Mouse (Mus musculus) right cerebral cortex, adult 18-20 months (tissue): ENCODE data around the gene Bcl9l.

Experiments used
- DNase-seq: peaks from one replicate; pipeline ENCODE4 v3.0.0; 2022; ENCODE audit warnings: mixed read lengths

The Bcl9l gene

DNA sequence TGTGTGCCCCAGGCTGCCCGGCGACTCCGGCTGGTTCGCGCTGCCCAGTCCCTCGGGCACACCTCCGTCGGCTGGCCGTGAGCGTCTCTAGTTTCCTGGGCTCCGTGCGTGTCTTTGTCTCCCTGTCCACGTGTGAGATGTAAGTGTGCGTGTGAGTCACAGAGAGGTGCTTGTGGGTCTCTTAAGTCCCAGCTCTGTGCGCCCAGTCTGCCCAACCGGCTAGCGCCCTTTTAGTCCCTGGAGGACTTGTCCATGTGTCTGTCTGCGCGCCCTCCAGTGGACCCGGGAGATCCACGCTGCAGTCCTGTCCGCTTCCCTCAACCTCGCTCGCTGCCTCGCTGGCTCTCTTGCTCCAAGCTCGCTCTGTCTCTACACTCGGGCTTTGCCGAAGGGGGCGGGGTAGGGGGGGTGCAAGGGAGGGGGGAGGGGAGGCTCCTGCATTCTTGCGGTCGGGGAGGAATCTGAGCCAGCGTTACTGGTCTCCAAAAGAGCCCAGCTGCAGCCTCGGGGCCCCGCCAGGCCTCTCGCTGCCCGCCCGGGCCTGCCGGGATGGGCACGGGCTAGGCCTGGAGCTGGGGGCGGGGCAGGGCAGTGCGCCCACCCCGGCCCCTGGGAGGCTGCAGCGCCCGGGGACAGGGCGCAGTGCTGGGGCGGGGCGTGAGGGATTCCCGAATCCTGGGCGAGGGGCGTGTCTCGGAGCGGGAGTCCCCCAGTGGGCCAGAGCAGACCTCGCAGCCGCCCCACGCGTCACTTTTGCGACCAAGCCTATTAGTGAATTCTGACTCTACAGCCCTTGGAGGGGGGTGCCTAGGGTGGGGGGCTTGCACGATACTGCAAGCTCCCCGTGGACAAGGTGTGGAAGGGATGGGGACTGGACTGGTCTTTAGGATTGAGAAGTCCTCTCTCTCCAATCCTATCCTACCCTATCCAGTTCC lies 16.1 kb downstream of the Bcl9l start:
- DNase-seq, result no peak

DNA sequence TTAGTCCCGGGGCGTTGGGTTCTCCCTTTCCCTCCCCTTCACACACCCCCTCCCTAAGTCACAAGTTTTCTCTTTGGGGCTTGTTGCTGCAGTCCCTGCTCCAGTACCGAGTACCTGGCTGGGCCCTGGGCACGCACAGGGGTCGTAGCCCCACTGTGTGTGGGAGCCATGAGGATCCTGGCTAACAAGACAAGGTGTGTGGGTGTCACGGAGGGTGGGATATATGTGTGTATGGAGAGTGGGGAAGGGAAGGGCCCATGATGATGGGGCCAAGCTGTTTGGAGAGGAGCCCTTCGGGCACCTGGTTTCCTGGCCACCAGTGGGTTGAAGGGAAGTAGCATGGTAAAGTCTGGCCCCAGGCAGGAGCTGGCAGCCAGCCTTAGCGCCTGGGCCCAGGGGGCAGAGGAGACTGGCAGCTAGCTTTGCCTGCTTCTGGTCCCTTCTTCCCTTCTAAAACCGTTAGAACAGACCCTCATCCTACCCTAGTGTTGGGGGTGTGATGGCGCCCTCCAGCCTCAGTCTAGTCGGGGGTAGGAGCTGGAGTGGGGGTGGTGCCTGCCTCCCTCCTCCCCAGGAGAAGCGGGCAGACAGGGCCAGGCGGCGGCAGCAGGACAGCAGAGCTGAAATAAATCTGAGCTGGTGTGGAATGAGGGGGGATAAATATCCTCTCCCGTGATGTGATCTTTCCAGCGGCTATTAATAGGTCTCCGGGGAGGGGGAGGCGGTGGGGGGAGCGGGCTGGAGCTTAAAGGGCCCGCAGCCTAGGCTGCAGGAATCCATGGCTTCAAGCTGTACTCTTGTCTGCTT lies 16.9 kb downstream of the Bcl9l start:
- DNase-seq, result no peak

DNA sequence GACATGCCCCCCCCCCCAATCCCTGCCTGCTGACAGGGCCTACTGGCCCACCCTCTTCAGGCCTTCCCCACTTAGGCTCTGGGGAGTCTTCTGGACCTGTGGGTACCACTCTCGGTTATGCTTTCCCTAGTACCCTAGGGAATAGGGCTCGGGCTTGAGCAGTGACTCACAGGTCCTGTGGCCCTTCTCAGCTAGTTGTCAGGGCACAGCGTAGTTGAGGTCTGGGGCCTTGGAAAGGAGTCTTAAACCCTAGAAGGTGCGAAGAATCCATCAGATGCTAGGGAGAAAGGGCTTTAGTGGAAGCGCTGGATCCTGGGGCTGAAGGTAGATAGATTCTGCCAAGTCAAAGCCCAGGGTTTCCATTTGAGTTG lies 17.5 kb downstream of the Bcl9l start:
- no peak for DNase-seq

DNA sequence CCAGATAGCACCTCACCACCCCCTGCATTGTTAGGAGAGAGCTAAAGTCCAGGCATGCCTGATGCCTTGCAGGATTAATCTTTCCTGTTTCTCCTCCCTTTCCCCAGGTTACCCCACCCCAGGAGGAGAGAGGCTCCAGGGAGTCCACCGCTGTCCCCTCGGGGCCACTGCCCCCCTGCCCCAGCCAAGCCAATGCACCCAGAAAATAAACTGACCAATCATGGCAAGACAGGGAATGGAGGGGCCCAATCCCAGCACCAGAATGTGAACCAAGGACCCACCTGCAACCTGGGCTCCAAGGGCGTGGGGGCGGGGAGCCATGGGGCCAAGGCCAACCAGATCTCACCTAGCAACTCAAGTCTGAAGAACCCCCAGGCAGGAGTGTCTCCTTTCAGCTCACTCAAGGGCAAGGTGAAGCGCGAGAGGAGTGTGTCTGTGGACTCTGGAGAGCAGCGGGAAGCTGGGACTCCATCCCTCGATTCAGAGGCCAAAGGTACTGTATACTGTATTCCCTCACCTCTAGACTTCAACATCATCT lies 18.1 kb downstream of the Bcl9l start:
- no peak for DNase-seq

DNA sequence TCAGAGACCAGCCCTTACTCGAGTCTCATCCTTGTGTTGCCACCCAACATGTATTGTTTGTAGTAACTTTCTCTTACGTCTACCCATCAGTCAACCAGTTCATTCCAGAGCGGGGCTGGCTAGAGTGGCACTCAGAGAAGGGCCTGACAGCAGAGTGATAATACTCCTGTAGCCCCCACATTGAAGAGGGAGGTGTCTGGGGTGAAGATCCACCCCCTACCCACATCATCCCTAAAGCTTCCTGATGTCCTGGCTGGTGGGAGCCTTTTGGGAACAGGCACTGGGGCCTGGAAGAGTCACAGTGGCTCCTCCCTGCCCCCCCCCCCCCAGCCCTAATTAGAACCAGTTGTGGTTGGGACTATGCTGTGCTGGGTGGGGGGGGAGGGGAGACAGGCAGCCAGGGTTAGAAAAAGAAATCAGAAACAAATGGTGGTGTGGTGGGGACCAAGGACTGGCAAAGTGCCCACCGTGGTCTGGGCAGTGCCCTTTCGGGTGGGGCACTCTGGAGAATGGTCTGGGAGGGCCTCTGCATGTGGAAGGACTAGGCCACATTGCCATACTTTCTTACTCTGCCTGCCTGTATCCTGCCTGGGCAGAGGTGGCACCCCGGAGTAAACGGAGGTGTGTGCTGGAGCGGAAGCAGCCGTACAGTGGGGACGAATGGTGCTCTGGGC lies 18.7 kb downstream of the Bcl9l start:
- DNase-seq, result no peak

DNA sequence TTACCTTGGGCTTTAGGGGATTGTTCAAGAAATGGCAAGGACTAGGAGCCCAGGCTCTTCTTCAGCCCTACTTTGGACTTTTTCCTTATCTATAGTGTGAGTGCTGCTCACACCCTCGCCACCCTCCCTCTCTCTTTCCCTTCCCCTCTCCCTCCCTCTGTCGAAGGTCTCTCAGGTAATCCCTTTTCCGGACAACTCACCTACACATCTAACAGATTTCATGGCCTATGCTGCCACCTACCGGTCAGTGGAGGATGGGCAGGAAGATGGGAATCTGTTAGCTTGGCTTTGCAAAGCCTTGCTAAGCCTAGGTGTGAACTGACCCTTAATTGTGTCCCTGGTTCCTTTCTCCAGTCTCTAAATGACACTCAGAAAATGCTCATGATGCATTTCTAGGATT lies 19.4 kb downstream of the Bcl9l start:
- no peak for DNase-seq

DNA sequence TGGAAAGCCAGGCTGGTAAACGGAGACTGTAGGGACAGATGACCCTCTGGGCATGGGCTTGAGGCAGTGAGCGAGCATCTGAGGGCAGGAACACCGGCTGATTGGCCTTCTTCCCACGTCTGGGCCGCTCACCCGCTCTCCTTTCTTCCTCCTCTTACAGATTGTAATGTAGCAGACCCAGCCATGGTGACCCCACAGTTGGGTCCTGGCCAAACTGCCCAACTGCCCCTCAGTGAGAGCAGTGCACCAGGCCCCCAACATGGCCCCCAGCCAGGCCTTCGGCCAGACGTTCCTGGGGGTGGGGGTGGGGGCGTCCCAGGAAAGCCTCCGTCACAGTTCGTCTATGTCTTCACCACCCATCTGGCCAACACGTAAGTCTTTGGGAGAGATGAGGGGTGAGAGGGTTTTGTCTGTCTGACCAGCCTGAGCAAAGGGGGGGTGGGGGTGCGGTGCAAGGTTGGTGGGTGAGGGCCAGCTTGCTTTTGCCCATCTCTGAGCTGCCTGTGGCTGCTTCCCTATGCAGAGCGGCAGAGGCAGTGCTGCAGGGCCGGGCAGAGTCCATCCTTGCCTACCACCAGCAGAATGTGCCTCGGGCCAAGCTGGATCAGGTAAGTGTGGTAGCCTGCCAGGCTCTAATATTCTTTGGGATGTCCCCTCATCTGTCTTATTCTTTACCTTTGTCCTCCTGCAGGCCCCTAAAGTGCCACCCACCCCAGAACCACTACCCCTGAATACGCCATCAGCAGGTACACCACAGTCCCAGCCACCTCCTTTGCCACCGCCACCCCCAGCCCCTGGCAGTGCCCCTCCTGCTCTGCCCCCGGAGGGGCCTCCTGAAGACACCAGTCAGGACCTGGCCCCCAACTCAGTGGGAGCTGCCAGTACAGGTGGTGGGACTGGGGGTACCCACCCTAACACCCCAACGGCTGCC lies 22.5 kb downstream of the Bcl9l start:
- DNase-seq, result no peak

DNA sequence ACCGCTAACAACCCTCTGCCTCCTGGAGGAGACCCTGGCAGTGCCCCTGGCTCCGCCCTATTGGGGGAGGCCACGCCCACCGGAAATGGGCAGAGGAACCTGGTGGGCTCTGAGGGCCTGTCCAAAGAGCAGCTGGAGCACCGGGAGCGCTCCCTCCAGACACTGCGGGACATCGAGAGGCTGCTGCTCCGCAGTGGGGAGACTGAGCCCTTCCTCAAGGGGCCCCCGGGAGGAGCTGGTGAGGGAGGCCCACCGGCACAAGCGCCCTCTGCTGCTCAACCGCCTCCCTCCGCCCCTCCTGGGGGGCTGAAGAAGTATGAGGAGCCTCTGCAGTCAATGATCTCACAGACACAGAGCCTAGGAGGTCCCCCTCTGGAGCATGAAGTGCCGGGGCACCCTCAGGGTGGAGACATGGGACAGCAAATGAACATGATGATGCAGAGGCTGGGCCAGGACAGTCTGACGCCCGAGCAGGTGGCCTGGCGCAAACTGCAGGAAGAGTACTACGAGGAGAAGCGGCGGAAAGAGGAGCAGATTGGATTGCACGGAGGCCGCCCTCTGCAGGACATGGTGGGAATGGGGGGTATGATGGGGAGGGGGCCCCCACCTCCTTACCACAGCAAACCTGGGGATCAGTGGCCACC lies 23.3 kb downstream of the Bcl9l start:
- DNase-seq, result no peak

DNA sequence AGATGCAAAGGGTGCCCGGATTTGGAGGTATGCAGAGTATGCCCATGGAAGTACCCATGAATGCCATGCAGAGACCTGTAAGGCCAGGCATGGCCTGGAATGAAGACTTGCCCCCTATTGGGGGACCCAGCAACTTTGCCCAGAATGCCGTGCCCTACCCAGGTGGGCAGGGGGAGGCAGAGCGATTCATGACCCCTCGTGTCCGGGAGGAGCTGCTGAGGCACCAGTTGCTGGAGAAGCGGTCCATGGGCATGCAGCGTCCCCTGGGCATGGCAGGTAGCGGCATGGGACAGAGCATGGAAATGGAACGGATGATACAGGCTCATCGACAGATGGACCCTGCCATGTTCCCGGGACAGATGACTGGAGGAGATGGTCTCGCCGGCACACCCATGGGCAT lies 23.9 kb downstream of the Bcl9l start:
- no peak for DNase-seq

DNA sequence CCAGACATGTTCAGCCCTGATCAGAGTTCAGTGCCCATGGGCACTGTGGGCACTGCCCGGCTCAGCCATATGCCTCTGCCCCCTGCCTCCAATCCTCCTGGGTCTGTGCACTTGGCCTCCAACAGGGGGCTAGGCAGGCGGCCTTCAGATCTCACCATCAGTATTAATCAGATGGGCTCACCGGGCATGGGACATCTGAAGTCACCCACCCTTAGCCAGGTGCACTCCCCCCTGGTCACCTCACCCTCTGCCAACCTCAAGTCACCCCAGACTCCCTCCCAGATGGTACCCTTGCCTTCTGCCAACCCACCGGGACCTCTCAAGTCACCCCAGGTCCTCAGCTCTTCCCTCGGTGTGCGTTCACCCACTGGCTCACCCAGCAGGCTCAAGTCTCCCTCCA lies 24.7 kb downstream of the Bcl9l start:
- no peak for DNase-seq

DNA sequence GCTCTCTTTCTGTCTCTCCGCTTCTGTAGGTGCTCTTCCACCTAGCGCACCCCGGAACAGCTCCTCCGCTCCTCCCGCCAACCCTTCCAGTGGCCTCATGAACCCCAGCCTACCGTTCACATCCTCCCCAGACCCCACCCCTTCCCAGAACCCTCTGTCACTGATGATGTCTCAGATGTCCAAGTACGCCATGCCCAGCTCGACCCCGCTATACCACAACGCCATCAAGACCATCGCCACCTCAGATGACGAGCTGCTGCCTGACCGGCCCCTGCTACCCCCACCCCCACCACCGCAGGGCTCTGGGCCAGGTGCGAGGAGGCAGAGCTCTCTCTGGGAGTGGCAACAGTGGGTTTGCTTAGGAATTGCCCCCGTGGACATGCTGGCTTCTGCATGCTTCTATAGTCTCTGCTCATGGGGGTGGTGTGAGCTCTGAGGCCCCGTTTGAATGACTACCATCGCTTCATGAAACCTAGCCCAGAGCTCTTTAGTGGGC lies 25.5 kb downstream of the Bcl9l start:
- DNase-seq, result no peak

DNA sequence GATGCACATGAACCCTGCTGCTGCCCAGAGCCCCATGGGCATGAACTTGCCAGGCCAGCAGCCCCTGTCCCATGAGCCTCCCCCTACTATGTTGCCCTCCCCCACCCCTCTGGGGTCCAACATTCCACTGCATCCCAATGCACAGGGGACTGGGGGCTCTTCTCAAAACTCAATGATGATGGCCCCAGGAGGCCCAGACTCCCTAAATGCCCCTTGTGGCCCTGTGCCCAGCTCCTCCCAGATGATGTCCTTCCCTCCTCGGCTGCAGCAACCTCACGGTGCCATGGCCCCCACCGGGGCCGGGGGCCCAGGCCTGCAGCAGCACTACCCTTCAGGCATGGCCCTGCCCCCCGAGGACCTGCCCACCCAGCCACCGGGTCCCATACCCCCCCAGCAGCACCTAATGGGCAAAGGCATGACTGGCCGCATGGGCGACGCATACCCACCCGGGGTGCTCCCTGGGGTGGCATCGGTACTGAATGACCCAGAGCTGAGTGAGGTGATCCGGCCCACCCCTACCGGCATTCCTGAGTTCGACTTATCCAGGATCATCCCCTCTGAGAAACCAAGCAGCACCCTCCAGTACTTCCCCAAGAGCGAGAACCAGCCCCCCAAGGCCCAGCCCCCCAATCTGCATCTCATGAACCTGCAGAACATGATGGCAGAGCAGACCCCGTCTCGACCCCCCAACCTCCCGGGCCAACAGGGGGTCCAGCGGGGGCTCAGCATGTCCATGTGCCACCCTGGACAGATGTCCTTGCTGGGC lies 26.3 kb downstream of the Bcl9l start:
- DNase-seq, result no peak

DNA sequence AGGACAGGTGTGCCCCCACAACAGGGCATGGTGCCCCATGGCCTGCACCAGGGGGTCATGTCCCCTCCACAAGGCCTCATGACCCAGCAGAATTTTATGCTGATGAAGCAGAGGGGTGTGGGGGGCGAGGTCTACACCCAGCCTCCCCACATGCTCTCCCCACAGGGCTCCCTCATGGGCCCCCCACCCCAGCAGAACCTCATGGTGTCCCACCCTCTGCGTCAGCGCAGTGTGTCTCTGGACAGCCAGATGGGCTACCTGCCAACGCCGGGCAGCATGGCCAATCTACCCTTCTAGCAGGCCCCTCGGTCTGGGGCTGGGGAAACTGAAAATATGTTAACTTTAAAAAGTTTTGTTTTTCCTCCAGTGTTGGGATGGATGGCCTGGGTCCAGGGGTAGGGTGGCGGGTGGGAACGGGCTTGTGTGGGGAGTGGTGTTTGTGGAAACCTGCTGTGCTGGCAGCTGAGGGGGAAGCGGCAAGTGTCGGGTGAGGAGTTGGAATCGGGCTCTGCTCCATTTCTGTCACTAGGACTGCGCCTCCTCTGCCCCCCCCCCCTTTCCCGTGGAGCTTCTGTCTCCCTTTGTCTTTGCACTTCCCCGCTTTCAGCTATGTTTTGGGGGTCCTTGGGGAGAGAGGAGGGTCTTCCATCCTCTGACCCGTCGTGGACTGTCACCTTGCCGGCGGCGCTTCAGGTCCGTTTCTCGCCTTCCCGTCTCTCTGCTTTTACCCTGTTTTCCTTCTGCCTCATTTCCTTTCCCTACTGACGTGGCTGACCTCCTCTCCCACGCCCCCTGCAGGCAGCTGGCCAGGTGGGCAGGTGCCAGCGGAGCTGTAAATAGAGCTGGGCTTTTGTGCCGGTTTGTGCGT lies 27.1 kb downstream of the Bcl9l start:
- peak; percentile 85 for DNase-seq

DNA sequence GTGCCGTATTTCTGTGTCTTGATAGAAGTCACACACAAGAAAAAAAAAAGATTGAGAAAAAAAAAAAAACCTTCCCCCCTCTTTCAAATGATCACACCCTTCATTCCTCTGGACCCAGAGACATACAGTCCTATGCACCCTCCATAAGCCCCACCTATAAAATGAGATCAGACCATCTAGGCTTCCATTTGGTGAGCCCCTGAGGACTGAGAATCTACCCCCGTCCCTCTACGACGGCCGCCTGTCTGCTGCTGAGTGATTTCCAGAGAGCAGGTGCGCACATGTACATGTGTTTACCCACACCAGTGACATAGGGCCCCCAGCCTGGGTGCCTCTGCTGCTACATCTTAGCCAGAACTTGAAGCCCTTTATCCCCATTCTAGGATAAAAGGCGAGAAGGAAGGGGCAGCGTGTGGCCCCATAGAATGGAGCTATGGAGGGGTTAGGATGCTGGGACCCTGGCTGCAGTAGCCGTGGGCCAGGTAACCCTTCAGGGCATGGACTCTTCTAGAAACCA lies 27.8 kb downstream of the Bcl9l start:
- DNase-seq, result no peak

DNA sequence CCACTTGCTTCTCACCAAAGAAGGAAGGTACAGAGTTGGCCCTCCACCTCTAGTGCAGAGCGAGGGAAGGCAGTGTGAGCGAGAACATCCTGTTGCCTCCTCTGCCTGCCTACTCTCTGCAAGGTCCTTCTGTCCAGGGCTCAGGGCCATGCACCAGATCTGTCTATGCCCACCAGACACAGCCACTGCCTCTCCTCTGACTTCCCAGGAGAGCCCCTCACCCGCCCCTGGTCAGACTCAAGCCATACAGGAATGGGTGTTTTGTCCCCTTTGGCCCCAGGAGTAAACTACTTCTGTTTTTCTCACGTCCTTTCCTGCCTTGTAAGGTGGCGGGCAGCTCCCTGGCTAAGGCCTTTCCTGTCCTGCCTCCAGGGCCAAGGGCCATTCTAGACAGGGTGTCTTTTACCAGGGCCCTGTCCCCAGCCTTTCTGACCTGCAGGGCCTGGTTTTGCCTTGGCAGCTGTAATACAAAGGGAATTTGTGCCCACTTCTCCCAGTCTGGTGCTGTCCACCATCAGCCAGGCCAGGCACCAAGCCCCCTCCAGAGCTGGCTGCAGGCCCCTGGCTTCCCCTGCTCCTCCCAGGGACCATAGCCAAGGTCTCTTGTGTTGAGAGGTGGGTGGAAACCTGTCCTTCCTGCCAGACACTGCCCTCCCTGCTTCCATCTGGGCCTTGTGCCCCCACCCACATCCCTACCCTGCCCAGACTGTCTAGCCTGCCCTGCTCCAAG lies 28.4 kb downstream of the Bcl9l start:
- no peak for DNase-seq

DNA sequence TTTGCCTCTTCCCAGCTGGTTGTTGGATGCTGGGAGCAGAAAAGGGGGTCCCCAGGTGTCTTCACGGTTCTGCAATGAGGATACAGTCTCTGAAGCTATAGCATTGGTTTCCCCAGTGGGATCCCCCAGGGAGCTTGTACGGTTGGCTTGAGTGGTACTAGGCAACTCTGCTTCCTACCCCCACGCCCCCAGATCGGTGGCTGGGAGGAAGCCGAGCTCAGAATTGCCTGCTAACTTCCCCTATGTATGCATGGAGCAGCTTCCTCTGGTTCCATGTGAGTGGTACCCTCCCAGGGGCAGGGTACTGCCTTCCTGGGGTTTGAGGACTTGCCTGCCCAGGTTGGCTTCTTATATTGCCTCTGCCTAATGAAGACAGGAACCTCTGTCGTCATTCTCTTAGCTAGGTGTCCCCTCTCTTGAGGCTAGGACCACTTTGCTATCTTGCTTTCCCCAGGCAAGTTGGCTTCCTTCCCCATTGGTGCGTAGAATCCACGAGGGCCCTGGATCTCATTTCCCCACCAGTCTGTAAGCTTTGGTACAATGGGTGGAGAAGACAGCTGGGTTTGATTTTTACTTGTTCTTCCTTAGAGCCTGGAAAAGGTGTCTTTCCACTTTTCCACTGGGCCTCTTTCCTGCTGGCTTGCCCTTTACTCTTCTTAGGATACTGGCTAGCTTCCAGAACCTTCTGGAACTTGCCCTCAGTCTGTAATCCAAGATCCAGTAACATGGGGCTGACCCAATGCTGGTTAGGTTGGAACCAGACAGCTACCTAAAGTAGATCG lies 29.5 kb downstream of the Bcl9l start:
- no peak for DNase-seq

DNA sequence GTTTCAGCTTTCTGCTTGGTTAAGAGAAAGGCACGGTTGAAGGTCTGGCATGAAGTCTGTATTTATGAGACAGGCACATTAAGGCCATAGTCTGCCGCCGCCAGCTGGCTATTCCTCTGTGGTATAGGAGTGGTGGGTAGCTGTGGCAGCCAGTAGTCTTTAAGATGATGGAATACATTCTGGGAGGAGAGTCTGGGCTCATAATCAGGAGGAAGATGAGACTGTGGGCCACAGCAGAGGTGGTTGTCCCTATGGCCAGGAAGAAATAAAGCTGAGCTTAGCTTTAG lies 30.0 kb downstream of the Bcl9l start:
- DNase-seq, result no peak

DNA sequence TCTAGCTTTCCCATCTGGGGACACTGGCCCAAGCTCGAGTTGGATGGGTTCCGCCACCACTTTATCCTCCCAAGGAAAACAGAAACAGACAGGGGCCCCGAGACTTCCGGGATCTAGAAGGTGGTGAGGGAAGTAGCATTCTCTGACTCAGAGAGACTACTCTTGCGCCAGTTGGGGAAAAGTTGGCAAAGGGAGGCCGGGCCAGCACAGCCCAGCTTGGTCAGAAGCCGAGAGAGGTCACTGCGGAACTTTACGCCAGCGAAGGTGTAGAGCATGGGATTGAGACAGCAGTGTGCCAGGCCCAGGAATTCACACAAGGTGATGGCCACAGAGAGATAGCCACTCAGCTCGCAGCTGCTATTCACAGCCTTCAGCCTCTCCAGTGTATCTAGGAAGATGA lies 30.5 kb downstream of the Bcl9l start:
- DNase-seq, result no peak
